Mouse (Mus musculus) gastrocnemius, postnatal 10 days (tissue): ENCODE results near the gene Rinl. TPM values are rescaled to one million over a fixed set of nuclear protein-coding genes. Genes with fewer than 3 reads are reported as not detected.
A peak's percentile ranks its signal among the peaks of the same experiment; 100 is the strongest.

Experiments
- DNase-seq: peaks from one replicate; pipeline ENCODE4 v3.0.0; 2021; ENCODE audit warnings: mixed read lengths
- total RNA-seq, 2 experiments: library from RNA; stranded (reverse); gene quantifications; 2 replicates each; pipeline ENCODE4 v1.2.3; 2021

Gene Rinl
- total RNA-seq, 2 experiments from 2014 or later, result 0.63 to 1.7 TPM

GRCm38 (mm10) chr7:28824941-28825685 lies 36.3 kb downstream of the Rinl start, which contains the start of gene Ech1:
Gene Ech1, plus strand, starts transcription at chr7:28825217.
- peak; percentile 89 for DNase-seq

- peak; percentile 18 for DNase-seq
Measured at GRCm38 (mm10) chr7:28825686-28826401, 37.1 kb downstream of the Rinl start.

GRCm38 (mm10) chr7:28826402-28826772 lies 37.6 kb downstream of the Rinl start:
- no peak for DNase-seq

GRCm38 (mm10) chr7:28827338-28827737 lies 38.6 kb downstream of the Rinl start:
- DNase-seq, result no peak

GRCm38 (mm10) chr7:28829821-28830220 lies 41.1 kb downstream of the Rinl start:
- DNase-seq, result no peak

- no peak for DNase-seq
Measured at GRCm38 (mm10) chr7:28830981-28831380, 42.2 kb downstream of the Rinl start.

- DNase-seq, result no peak
Measured at GRCm38 (mm10) chr7:28831411-28832125, 42.8 kb downstream of the Rinl start.

- no peak for DNase-seq
Measured at GRCm38 (mm10) chr7:28832137-28832536, 43.4 kb downstream of the Rinl start.

- no peak for DNase-seq
Measured at GRCm38 (mm10) chr7:28833723-28834347, 45.1 kb downstream of the Rinl start, which contains the start of gene Lgals4. Gene Lgals4, plus strand, starts transcription at chr7:28833854.

GRCm38 (mm10) chr7:28836936-28837335 lies 48.2 kb downstream of the Rinl start:
- no peak for DNase-seq

- DNase-seq, result no peak
Measured at GRCm38 (mm10) chr7:28838331-28838730, 49.6 kb downstream of the Rinl start.

GRCm38 (mm10) chr7:28847273-28847672 lies 58.5 kb downstream of the Rinl start:
- no peak for DNase-seq

Other genes with a start within 250 kb of the Rinl start
- not detected for gene Sycn, start 248.1 kb upstream of the Rinl start, total RNA-seq
- gene Nccrp1, start 241.7 kb upstream of the Rinl start, total RNA-seq, result not detected
- 10 to 100 TPM; 24.7 to 27.5 TPM for gene Samd4b, start 190.8 kb upstream of the Rinl start, total RNA-seq
- 1 to 10 TPM; 5.5 to 7.0 TPM for gene Pak4, start 190.8 kb upstream of the Rinl start, total RNA-seq
- not detected for gene Acp7, start 157.6 kb upstream of the Rinl start, total RNA-seq
- gene Fbxo27, start 96.1 kb upstream of the Rinl start, total RNA-seq, result 1 to 10 TPM; 1.1 to 1.7 TPM
- gene Fbxo17, start 72.2 kb upstream of the Rinl start, total RNA-seq, result 10 to 100 TPM; 12.2 to 13.5 TPM
- gene Mrps12, start 47.1 kb upstream of the Rinl start, total RNA-seq, result 10 to 100 TPM; 40.2 to 46.5 TPM
- 10 to 100 TPM; 16.2 to 18.6 TPM for gene Sars2, start 47.0 kb upstream of the Rinl start, total RNA-seq
- gene Ccer2, start 32.8 kb upstream of the Rinl start, total RNA-seq, result not detected
- 10 to 100 TPM; 78.5 to 80.4 TPM for gene Sirt2, start 22.2 kb upstream of the Rinl start, total RNA-seq
- 10 to 100 TPM; 17.4 to 18.2 TPM for gene Nfkbib, start 21.5 kb upstream of the Rinl start, total RNA-seq
- 100 to 1,000 TPM; 244 to 291 TPM for gene Hnrnpl, start 19.6 kb downstream of the Rinl start, total RNA-seq
- 100 to 1,000 TPM; 182 to 227 TPM for gene Ech1, start 36.2 kb downstream of the Rinl start, total RNA-seq
- 1 to 10 TPM; 3.7 to 7.4 TPM for gene Lgals4, start 44.9 kb downstream of the Rinl start, total RNA-seq
- gene Lgals7, start 74.9 kb downstream of the Rinl start, total RNA-seq, result under 1 TPM in 1 of 2 experiments, not detected in 1; 0.56 TPM
- under 1 TPM; 0.23 to 0.27 TPM for gene Capn12, start 92.5 kb downstream of the Rinl start, total RNA-seq
- gene Actn4, start 173.4 kb downstream of the Rinl start, total RNA-seq, result 100 to 1,000 TPM in 1 of 2 experiments, 10 to 100 TPM in 1; 90.2 to 120 TPM
- 100 to 1,000 TPM; 169 to 174 TPM for gene Eif3k, start 192.9 kb downstream of the Rinl start, total RNA-seq
- under 1 TPM; 0.66 to 0.93 TPM for gene Map4k1, start 193.1 kb downstream of the Rinl start, total RNA-seq